Mouse (Mus musculus) kidney, adult 2 months (tissue): Measurements from ENCODE around the gene Srbd1.

Experiments used
- CTCF ChIP-seq: fragments of 200-500 bp; conservative IDR thresholded peaks from 2 replicates; pipeline ENCODE4 v1.5.1; 2011; ENCODE audit warnings: low read depth, mild to moderate bottlenecking, control low read depth, low read length, moderate library complexity, mixed read lengths; ENCODE audit not compliant: insufficient read depth, insufficient read length
- POLR2A ChIP-seq: fragments of 200-500 bp; IDR thresholded peaks from one replicate; pipeline ENCODE4 v1.6.1; 2011; ENCODE audit warnings: low read depth, low read length, control low read depth

DNA sequence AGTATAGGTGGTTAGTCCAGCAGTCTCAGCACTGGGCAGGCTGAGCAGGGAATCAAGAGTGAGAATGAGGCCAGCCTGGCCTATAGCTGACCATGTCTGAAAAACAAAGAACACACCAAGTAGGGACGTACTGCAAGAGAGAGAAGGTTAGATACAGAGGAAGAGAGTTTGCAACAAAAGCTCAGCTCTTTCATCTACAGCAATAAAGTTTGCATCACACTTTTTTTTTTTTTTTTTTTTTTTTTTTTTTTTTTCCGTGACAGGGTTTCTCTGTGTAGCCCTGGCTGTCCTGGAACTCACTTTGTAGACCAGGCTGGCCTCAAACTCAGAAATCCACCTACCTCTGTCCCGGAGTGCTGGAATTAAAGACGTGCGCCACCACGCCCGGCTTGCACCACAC lies 79.1 kb downstream of the Srbd1 start:
- TF ChIP-seq CTCF (no peak), POLR2A (no peak)
